Mouse (Mus musculus) midbrain, embryonic 16.5 days (tissue): ENCODE data around the gene Dnaic2. TPM values are rescaled to one million over a fixed set of nuclear protein-coding genes. Genes with fewer than 3 reads are reported as not detected.

Source experiments
- ATAC-seq: fragments of 200-750 bp; cut with Nextera tagmentation; 2 replicates; pipeline ENCODE4 v1.8.0; 2017; ENCODE audit warnings: moderate TSS enrichment
- H3K27ac ChIP-seq: fragments of 300-500 bp; sonication (generic); 2 replicates; pipeline ENCODE4 v1.5.1; 2014; ENCODE audit warnings: mild to moderate bottlenecking, low read length, mixed read lengths
- H3K27me3 ChIP-seq: fragments of 300-500 bp; sonication (generic); 2 replicates; pipeline ENCODE4 v1.6.1; 2014; ENCODE audit warnings: low read depth, low read length, mixed read lengths; ENCODE audit not compliant: control insufficient read depth, insufficient read depth
- H3K36me3 ChIP-seq: fragments of 300-500 bp; sonication (generic); 2 replicates; pipeline ENCODE4 v1.6.1; 2014; ENCODE audit warnings: mild to moderate bottlenecking, low read length, moderate library complexity, mixed read lengths; ENCODE audit not compliant: control insufficient read depth, insufficient read depth
- H3K4me1 ChIP-seq: fragments of 300-500 bp; sonication (generic); 2 replicates; pipeline ENCODE4 v1.6.1; 2014; ENCODE audit warnings: mild to moderate bottlenecking, low read length, mixed read lengths; ENCODE audit not compliant: control insufficient read depth, insufficient read depth
- H3K4me2 ChIP-seq: fragments of 300-500 bp; sonication (generic); 2 replicates; pipeline ENCODE4 v1.6.1; 2014; ENCODE audit warnings: mild to moderate bottlenecking, low read length, mixed read lengths
- H3K4me3 ChIP-seq: fragments of 300-500 bp; sonication (generic); 2 replicates; pipeline ENCODE4 v1.5.1; 2014; ENCODE audit warnings: low read depth, mild to moderate bottlenecking, low read length, moderate library complexity, mixed read lengths
- H3K9ac ChIP-seq: fragments of 300-500 bp; sonication (generic); 2 replicates; pipeline ENCODE4 v1.6.1; 2014; ENCODE audit warnings: low read depth, low read length, mixed read lengths
- H3K9me3 ChIP-seq: fragments of 300-500 bp; sonication (generic); replicated peaks from 2 replicates; pipeline ENCODE4 v1.6.1; 2014; ENCODE audit warnings: mild to moderate bottlenecking, low read length, mixed read lengths; ENCODE audit not compliant: control insufficient read depth, poor library complexity, severe bottlenecking
- WGBS: fragments of 180-500 bp; shearing (Covaris S2); extraction: QIAGEN DNeasy Blood & Tissue Kit; methylation state at CpG from one replicate; pipeline ENCODE4 v1.1.7; 2014; 5-methylcytosine and 5-hydroxymethylcytosine counted together
- polyA plus RNA-seq: library from polyadenylated mRNA; unstranded; fragments of >200 nt; fragmentation: Nextera tagmentation; extraction: Ambion mirVana; gene quantifications from 2 replicates; pipeline ENCODE4 v1.2.1, GENCODE M21; 2015

Gene Dnaic2
- polyA plus RNA-seq, 1 experiment from 2014 or later = 3.1 TPM

DNA sequence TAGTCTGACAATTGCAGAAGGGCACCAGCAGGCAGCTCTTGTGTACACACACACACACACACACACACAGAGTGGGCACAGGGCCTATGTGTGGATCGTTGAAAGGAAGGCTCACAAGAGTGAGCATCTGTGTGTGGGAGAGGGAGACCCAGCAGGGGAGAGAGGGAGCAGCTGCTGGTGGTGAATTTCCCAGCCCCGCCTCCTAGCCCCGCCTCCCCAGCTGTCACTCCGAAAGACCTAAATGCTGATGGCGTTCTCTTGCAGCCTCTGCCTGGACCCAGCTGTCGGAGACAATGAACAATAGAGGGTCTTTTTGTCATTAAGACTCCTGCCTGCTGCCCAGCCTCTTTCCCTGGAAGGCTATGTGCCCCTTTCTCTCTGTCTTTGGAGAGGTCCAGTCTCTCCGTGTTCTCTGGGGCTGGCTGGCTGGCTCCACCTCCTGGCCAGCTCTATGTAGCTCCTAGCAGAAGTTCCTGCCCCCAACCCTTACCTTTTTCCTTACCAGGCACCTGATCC, 68.1 kb downstream of the Dnaic2 start:
- peak overlapping the region; percentile 65 for H3K9ac ChIP-seq
- H3K4me1 ChIP-seq = peaks cover 41% of the 10 kb centered on the region
- peak overlapping the region; percentile 92 for H3K4me2 ChIP-seq
- WGBS = 0% methylated on average over 7 of the region's 7 CpGs
- peak overlapping the region; percentile 39 for H3K4me3 ChIP-seq
- H3K27ac ChIP-seq = peak overlapping the region; percentile 91
- peak; percentile 78 for ATAC-seq
- H3K9me3 ChIP-seq = no peaks in the 10 kb centered on the region
- H3K36me3 ChIP-seq = no peaks in the 10 kb centered on the region
- no peaks in the 10 kb centered on the region for H3K27me3 ChIP-seq

GRCm38 (mm10) chr11:114795848-114796322, 68.7 kb downstream of the Dnaic2 start, which contains the start of gene Btbd17:
TSS of gene Btbd17 (minus strand) at chr11:114795945.
- Histone ChIP-seq H3K27me3 (no peaks in the 10 kb centered on the region), H3K9ac (peak within 1 kb of the TSS; percentile 65), H3K4me2 (peak within 1 kb of the TSS; percentile 92), H3K4me3 (peak within 1 kb of the TSS; percentile 39), H3K36me3 (no peaks in the 10 kb centered on the region), H3K27ac (peak within 1 kb of the TSS; percentile 91), H3K9me3 (no peaks in the 10 kb centered on the region), H3K4me1 (peaks cover 41% of the 10 kb centered on the region)
- 2% methylated on average over 4 of the region's 4 CpGs for WGBS
- ATAC-seq = peak; percentile 82

- no peak overlapping the region for H3K4me3 ChIP-seq
- WGBS = 94% methylated on average over 7 of the region's 7 CpGs
- no peaks in the 10 kb centered on the region for H3K27me3 ChIP-seq
- peaks cover 38% of the 10 kb centered on the region for H3K4me1 ChIP-seq
- no peak for ATAC-seq
- no peak overlapping the region for H3K9ac ChIP-seq
- H3K27ac ChIP-seq = no peak overlapping the region
- no peaks in the 10 kb centered on the region for H3K36me3 ChIP-seq
- no peaks in the 10 kb centered on the region for H3K9me3 ChIP-seq
- H3K4me2 ChIP-seq = no peak overlapping the region
Observed at GRCm38 (mm10) chr11:114797176-114797575, 70.0 kb downstream of the Dnaic2 start.

GRCm38 (mm10) chr11:114797981-114798380, 70.8 kb downstream of the Dnaic2 start:
- H3K9ac ChIP-seq = no peak overlapping the region
- WGBS = 92% methylated on average over 3 of the region's 3 CpGs

GRCm38 (mm10) chr11:114798624-114799023, 71.4 kb downstream of the Dnaic2 start, which contains the start of gene Gpr142:
TSS of gene Gpr142 (plus strand) at chr11:114798924.
- ATAC-seq = no peak
- H3K4me2 ChIP-seq = no peak within 1 kb of the TSS
- peaks cover 31% of the 10 kb centered on the region for H3K4me1 ChIP-seq
- H3K27ac ChIP-seq = no peak within 1 kb of the TSS
- H3K4me3 ChIP-seq = no peak within 1 kb of the TSS
- no peaks in the 10 kb centered on the region for H3K36me3 ChIP-seq
- H3K9me3 ChIP-seq = no peaks in the 10 kb centered on the region
- H3K27me3 ChIP-seq = no peaks in the 10 kb centered on the region
- 97% methylated on average over 3 of the region's 3 CpGs for WGBS
- no peak within 1 kb of the TSS for H3K9ac ChIP-seq

More at GRCm38 (mm10) chr11:114797981-114798380, 70.8 kb downstream of the Dnaic2 start:
- H3K27ac ChIP-seq = no peak overlapping the region
- H3K27me3 ChIP-seq = no peaks in the 10 kb centered on the region
- no peak overlapping the region for H3K4me3 ChIP-seq
- no peaks in the 10 kb centered on the region for H3K36me3 ChIP-seq
- no peak overlapping the region for H3K4me2 ChIP-seq
- H3K9me3 ChIP-seq = no peaks in the 10 kb centered on the region
- peaks cover 36% of the 10 kb centered on the region for H3K4me1 ChIP-seq
- no peak for ATAC-seq

DNA sequence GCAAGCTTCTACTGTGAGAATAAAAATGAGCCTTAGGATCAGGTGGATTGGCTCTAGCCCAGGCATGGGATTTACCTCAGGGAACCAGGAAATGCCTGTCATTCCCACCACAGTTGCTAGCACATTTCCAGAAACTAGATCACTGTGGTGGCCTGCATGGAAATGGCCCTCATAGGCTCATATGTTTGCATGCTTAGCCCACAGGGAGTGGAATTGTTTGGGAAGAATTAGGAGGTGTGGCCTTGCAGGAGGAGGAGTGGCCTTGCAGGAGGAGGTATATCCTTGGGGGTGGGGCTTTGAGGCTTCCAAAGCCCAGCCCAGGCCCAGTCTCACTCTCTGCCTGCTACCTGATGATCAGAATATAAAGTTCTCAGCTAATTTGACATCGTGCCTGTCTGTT, 74.7 kb downstream of the Dnaic2 start:
- Histone ChIP-seq H3K4me1 (peaks cover 7% of the 10 kb centered on the region), H3K27ac (no peak overlapping the region), H3K4me3 (no peak overlapping the region), H3K4me2 (no peak overlapping the region), H3K9me3 (no peaks in the 10 kb centered on the region), H3K27me3 (no peaks in the 10 kb centered on the region), H3K9ac (no peak overlapping the region), H3K36me3 (no peaks in the 10 kb centered on the region)
- WGBS = 95% methylated on average over 1 of the region's 1 CpGs
- no peak for ATAC-seq

DNA sequence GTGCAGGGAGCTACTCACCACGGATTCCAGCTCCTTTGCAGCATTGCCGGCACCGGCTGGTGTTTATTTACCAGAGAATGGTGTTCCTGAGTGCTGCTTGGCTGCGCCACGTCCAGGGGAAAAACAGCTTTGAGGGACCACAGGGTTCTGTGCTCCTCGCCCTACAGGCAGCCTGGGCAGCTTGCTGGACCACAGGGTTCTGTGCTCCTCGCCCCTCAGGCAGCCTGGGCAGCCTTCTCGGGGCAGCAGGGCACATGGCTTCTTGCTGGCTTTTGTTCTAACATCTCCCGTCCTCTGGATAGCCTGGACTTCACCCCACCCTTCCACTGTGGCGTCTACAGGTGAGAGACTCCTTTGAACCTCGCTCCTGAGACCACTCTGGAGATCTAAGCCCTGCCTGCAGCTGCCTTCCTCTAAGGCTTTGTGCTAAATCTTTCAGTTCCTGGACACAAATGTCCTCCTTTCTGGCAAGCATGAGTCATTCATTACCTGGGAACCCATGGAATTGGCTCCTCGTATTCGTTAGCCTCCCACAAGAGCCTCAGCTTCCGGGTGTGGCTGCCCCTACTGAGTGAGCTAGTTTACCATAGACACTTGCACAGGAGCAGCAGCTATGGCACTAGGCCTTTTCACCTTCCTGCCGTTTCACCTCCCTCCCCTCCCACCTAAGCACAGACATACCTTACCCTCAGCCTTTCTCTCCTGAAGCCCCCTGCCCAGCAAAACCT, 75.5 kb downstream of the Dnaic2 start:
- no peak for ATAC-seq
- Histone ChIP-seq H3K36me3 (no peaks in the 10 kb centered on the region), H3K4me3 (no peak overlapping the region), H3K9me3 (no peaks in the 10 kb centered on the region), H3K4me2 (no peak overlapping the region), H3K9ac (0 out of 2 replicates have a peak overlapping the region, but pooled peaks have one; percentile 3), H3K27me3 (no peaks in the 10 kb centered on the region), H3K27ac (no peak overlapping the region), H3K4me1 (peaks cover 7% of the 10 kb centered on the region)
- WGBS = 70% methylated on average over 15 of the region's 15 CpGs

DNA sequence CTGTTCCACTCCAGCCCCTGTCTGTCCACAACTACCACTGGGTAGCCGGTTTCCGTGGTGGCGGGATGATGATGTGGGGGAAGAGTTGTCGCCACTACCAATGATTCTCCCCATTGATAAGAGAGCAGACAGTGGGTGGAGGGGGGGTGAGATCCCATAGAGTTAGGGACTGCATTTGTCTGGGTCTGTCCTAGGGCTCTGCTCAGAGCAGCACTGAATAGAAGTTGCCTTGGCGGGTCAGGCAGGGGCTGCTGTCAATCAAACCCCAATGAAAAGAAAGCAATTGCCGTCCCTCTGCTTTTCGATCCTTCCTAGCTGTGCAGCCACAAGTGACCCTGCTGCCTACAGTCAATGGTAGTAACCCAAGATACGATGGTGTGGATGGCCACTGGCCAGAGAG, 76.8 kb downstream of the Dnaic2 start:
- Histone ChIP-seq H3K4me3 (no peak overlapping the region), H3K9me3 (no peaks in the 10 kb centered on the region), H3K36me3 (no peaks in the 10 kb centered on the region), H3K27ac (no peak overlapping the region), H3K4me1 (peaks cover 7% of the 10 kb centered on the region), H3K27me3 (no peaks in the 10 kb centered on the region), H3K4me2 (no peak overlapping the region), H3K9ac (no peak overlapping the region)
- WGBS = 23% methylated on average over 8 of the region's 8 CpGs
- ATAC-seq = no peak

GRCm38 (mm10) chr11:114807025-114807424, 79.8 kb downstream of the Dnaic2 start:
- Histone ChIP-seq H3K36me3 (no peaks in the 10 kb centered on the region), H3K4me1 (peaks cover 7% of the 10 kb centered on the region), H3K9ac (no peak overlapping the region), H3K27ac (no peak overlapping the region), H3K4me3 (no peak overlapping the region), H3K4me2 (no peak overlapping the region), H3K27me3 (no peaks in the 10 kb centered on the region), H3K9me3 (no peaks in the 10 kb centered on the region)
- ATAC-seq = no peak
- WGBS = 59% methylated on average over 2 of the region's 2 CpGs
